Mouse (Mus musculus) E14TG2a.4 (cell line): ENCODE results near the gene Iqschfp.

ENCODE experiments used
- H3K27me3 ChIP-seq: 2 replicates; pipeline ENCODE4 v1.6.1; 2014; ENCODE audit warnings: low read length, control low read depth; ENCODE audit not compliant: insufficient read depth
- H3K36me3 ChIP-seq: 2 replicates; pipeline ENCODE4 v1.6.1; 2014; ENCODE audit warnings: low read length, control low read depth; ENCODE audit not compliant: insufficient read depth
- H3K4me1 ChIP-seq: replicated peaks from 2 replicates; pipeline ENCODE4 v1.6.1; 2014; ENCODE audit warnings: low read depth, low read length, control low read depth
- H3K4me3 ChIP-seq: replicated peaks from 2 replicates; pipeline ENCODE4 v1.5.1; 2014; ENCODE audit warnings: mild to moderate bottlenecking, low read length
- H3K9me3 ChIP-seq: 2 replicates; pipeline ENCODE4 v1.6.1; 2014; ENCODE audit warnings: low read length, control low read depth
- CTCF ChIP-seq: conservative IDR thresholded peaks from 2 replicates; pipeline ENCODE4 v1.5.1; 2014; ENCODE audit warnings: low read length
- NANOG ChIP-seq: IDR thresholded peaks from 2 replicates; pipeline ENCODE4 v1.6.1; 2014; ENCODE audit warnings: borderline replicate concordance, low read length, mixed read lengths
- POU5F1 ChIP-seq: IDR thresholded peaks from 2 replicates; pipeline ENCODE4 v1.6.1; 2014; ENCODE audit warnings: low read length, borderline replicate concordance

Gene Iqschfp

GRCm38 (mm10) chr3:68617708-68618107 lies 725.7 kb downstream of the Iqschfp start:
- Histone ChIP-seq H3K36me3 (peaks cover 91% of the 10 kb centered on the region), H3K9me3 (no peaks in the 10 kb centered on the region), H3K27me3 (no peaks in the 10 kb centered on the region), H3K4me3 (no peak overlapping the region), H3K4me1 (peaks cover 62% of the 10 kb centered on the region)
- no peak for TF ChIP-seq NANOG
- no peak for TF ChIP-seq CTCF
- no peak for TF ChIP-seq POU5F1

GRCm38 (mm10) chr3:68619097-68619496 lies 727.1 kb downstream of the Iqschfp start:
- peaks cover 93% of the 10 kb centered on the region for H3K36me3 ChIP-seq
- H3K4me3 ChIP-seq: no peak overlapping the region
- no peak for TF ChIP-seq CTCF
- no peak for TF ChIP-seq POU5F1
- no peak for TF ChIP-seq NANOG
- H3K27me3 ChIP-seq: no peaks in the 10 kb centered on the region
- no peaks in the 10 kb centered on the region for H3K9me3 ChIP-seq
- H3K4me1 ChIP-seq: peaks cover 48% of the 10 kb centered on the region

GRCm38 (mm10) chr3:68621971-68622370 lies 729.9 kb downstream of the Iqschfp start:
- no peak overlapping the region for H3K4me3 ChIP-seq
- peaks cover 37% of the 10 kb centered on the region for H3K4me1 ChIP-seq
- H3K36me3 ChIP-seq: peaks cover 99% of the 10 kb centered on the region
- TF ChIP-seq POU5F1: no peak
- no peak for TF ChIP-seq CTCF
- no peak for TF ChIP-seq NANOG
- H3K27me3 ChIP-seq: no peaks in the 10 kb centered on the region
- H3K9me3 ChIP-seq: no peaks in the 10 kb centered on the region

GRCm38 (mm10) chr3:68623036-68623435 lies 731.0 kb downstream of the Iqschfp start:
- no peak for TF ChIP-seq POU5F1
- TF ChIP-seq NANOG: no peak
- no peak for TF ChIP-seq CTCF
- H3K4me1 ChIP-seq: peaks cover 36% of the 10 kb centered on the region
- no peaks in the 10 kb centered on the region for H3K27me3 ChIP-seq
- no peaks in the 10 kb centered on the region for H3K9me3 ChIP-seq
- peaks cover 99% of the 10 kb centered on the region for H3K36me3 ChIP-seq
- no peak overlapping the region for H3K4me3 ChIP-seq

GRCm38 (mm10) chr3:68624471-68624870 lies 732.4 kb downstream of the Iqschfp start:
- Histone ChIP-seq H3K9me3 (no peaks in the 10 kb centered on the region), H3K27me3 (no peaks in the 10 kb centered on the region), H3K4me3 (no peak overlapping the region), H3K36me3 (peaks cover 96% of the 10 kb centered on the region), H3K4me1 (peaks cover 22% of the 10 kb centered on the region)
- TF ChIP-seq NANOG (no peak), CTCF (no peak), POU5F1 (no peak)

GRCm38 (mm10) chr3:68630261-68630660 lies 738.2 kb downstream of the Iqschfp start:
- Histone ChIP-seq H3K36me3 (peaks cover 47% of the 10 kb centered on the region), H3K9me3 (no peaks in the 10 kb centered on the region), H3K27me3 (0 out of 2 replicates have a peak, but pooled peaks cover 6% of the 10 kb centered on the region), H3K4me1 (peaks cover under 1% of the 10 kb centered on the region; the same call in 1 of the 2 replicates), H3K4me3 (no peak overlapping the region)
- no peak for TF ChIP-seq CTCF
- no peak for TF ChIP-seq NANOG
- no peak for TF ChIP-seq POU5F1

- H3K4me1 ChIP-seq: no peaks in the 10 kb centered on the region
- no peaks in the 10 kb centered on the region for H3K9me3 ChIP-seq
- 0 out of 2 replicates have a peak, but pooled peaks cover 6% of the 10 kb centered on the region for H3K27me3 ChIP-seq
- H3K4me3 ChIP-seq: no peak overlapping the region
- H3K36me3 ChIP-seq: peaks cover 42% of the 10 kb centered on the region
- TF ChIP-seq POU5F1: no peak
These were observed 738.8 kb downstream of the Iqschfp start for GRCm38 (mm10) chr3:68630821-68631220.

GRCm38 (mm10) chr3:68632714-68633113 lies 740.7 kb downstream of the Iqschfp start:
- 0 out of 2 replicates have a peak, but pooled peaks cover 6% of the 10 kb centered on the region for H3K27me3 ChIP-seq
- peaks cover 23% of the 10 kb centered on the region for H3K36me3 ChIP-seq
- peaks cover under 1% of the 10 kb centered on the region for H3K4me1 ChIP-seq
- TF ChIP-seq CTCF: no peak
- no peak for TF ChIP-seq POU5F1
- TF ChIP-seq NANOG: no peak
- H3K4me3 ChIP-seq: no peak overlapping the region
- no peaks in the 10 kb centered on the region for H3K9me3 ChIP-seq

GRCm38 (mm10) chr3:68633577-68633976 lies 741.5 kb downstream of the Iqschfp start:
- Histone ChIP-seq H3K9me3 (no peaks in the 10 kb centered on the region), H3K36me3 (peaks cover 15% of the 10 kb centered on the region), H3K4me3 (no peak overlapping the region), H3K27me3 (0 out of 2 replicates have a peak, but pooled peaks cover 6% of the 10 kb centered on the region), H3K4me1 (peaks cover 8% of the 10 kb centered on the region)
- no peak for TF ChIP-seq CTCF
- no peak for TF ChIP-seq NANOG
- no peak for TF ChIP-seq POU5F1
